Mouse (Mus musculus): Measurements from ENCODE around the gene 6030468B19Rik. TPM values are rescaled to one million over a fixed set of nuclear protein-coding genes. Genes with fewer than 3 reads are reported as not detected.
"Not testable (repeated sequence)": the region's sequence is repeated elsewhere in the genome, so short reads cannot be mapped to it uniquely, and the experiment has no call there.

Gene 6030468B19Rik
- total RNA-seq, 2 experiments from 2014 or later, result not detected

DNA sequence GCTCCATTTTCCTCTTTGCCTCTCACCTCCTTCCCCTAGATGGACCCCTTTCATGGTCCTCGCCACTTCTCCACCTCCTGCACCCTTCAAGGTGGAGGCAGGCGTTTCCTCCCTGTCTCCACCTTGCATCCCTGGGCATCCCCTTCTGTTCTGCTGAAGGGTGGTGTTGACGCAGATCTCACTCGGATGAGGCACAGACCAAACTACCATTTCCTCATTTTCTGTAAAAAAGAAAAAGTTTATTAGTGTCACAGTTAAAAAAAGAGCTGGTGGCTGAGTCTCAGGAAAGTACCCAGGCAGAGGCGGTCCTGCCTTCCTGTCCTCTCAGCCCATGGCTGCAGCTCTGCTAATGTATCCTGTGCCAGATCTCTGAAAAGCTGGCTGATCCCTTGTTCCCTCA, 1.7 kb downstream of the 6030468B19Rik start:
- ATAC-seq (replicated peaks; ENCODE audit: poor library complexity, severe bottlenecking), result peak; percentile 53

- ATAC-seq (replicated peaks; ENCODE audit: poor library complexity, severe bottlenecking), result no peak
Observed at GRCm38 (mm10) chr11:117800038-117800437, 2.6 kb downstream of the 6030468B19Rik start.

DNA sequence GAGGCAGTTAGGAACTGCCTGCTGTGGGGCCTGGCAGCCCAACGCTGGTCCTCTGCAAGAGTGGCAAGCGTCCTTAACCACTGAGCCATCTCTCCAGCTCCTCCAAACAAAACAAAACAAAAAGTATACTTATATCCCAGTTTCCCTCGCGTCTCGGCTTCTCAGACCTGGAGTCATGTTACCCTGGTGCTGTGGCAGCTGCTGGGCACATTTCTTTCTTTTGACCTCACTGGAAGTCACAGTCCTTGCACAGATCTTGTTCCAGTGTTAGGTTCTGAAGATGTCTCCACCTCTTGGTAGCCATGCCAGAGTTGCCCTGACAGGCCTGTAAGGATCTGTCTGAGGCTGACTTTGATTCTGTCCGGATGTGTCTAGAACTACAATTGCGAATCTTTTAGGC, 4.2 kb downstream of the 6030468B19Rik start:
- no peak for ATAC-seq (replicated peaks; ENCODE audit: poor library complexity, severe bottlenecking)

DNA sequence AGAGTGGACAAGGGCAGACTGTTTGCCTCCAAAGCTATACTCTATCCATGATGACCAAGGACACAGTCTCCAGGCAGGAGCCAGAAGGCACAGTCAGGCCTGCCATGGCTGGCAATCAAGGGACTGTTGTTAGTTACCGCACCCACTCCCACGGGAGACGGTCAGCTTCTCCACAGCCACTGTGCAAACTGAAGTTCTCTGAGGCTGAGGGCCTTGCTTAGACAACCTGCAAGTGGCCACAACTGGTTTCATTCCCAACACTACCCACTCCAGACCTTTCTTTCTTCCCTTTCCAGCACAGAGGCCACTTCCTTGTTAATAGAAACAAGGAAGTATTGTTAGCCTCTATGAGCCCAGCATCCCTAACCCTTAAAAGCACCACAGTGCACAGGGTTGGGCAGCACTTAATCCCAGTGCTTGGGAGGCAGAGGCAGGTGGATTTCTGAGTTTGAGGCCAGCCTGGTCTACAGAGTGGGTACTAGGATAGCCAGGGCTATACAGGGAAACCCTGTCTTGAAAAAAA, 5.8 kb downstream of the 6030468B19Rik start:
- peak; percentile 61 for ATAC-seq (replicated peaks; ENCODE audit: poor library complexity, severe bottlenecking)

GRCm38 (mm10) chr11:117806781-117807180, 9.3 kb downstream of the 6030468B19Rik start:
- no peak for ATAC-seq (replicated peaks; ENCODE audit: poor library complexity, severe bottlenecking)

DNA sequence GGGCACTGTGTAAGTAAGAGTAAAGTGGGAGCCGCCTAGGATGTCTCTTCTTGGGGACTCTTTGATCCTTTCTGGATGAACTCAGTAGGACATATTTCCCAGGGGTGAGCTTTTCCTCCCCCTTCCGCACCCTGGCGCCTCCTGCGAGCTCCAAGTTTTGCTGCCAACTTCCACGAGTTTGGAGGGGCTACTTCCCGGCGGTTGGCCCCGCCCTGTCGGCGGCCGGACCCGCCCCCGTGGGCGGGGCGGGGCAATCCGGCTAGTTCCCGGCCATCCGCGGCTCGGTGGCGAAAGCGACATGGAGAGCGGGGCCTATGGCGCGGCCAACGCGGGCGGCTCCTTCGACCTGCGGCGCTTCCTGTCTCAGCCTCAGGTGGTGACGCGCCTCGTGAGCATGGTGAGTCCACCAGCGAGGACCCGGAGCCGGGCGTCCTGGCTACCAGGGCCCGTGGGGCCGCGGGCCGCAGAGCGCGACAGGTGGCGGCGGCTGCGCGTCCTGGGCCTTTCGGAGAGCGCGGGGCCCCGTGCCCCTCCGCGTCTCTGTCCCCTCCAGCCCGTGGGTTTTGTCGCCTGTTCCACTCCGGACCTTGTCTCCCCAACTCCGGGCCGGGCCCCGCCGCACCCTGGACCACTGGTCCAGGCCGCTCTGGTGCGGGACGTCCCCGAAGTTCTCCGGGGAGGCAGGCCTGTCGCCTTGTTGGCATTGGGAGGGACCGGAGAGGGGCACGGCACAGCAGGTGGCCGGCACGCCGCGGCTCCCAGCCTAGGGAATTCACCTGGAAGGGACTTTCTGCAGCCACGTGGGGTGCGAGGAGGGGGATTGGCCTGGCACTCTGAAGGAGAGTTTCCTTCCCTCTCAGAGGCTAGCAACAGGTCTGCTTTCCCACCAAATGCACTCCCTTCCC, 12.2 kb downstream of the 6030468B19Rik start, which contains the start of the genes Gm20708 and Syngr2:
TSS of gene Gm20708 (plus strand) at position 262 of the 905 bp plus-strand sequence.
TSS of gene Syngr2 (plus strand) at position 262 of the 905 bp plus-strand sequence.
- peak; percentile 45 for ATAC-seq (replicated peaks; ENCODE audit: poor library complexity, severe bottlenecking)

DNA sequence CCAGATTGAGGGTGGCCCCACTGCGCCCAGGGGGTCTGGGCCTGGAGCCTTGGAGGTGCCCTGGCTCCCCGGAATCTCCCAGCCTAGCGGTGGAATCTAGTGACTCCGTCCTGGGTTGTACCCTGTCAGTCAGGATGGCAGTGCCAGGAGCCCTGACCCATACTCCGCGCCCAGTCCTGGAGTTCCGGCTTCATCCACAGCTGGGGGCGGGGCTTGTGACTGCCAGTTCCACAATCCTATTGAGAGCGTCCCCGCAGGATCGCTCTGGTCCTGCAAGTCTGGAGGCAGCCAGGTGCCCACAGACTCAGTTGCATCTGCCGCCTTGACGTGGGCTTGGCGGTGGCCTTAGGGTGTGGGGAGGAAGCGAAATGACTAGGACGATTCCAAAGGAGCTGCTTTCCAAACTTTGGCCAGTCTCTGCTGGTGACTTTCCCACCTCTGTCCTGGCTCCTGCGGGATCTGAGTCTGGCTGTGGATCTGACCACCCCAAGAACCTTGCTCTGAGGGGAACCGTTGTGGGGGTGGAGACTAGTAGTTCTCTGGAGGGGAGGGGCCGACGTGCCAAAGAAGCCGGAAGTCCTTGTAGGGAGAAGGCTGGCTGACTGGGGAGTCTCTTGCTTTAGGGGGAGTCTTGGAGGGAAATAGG, 13.1 kb downstream of the 6030468B19Rik start:
- peak; percentile 72 for ATAC-seq (replicated peaks; ENCODE audit: poor library complexity, severe bottlenecking)

- ATAC-seq (replicated peaks; ENCODE audit: poor library complexity, severe bottlenecking), result no peak
Observed at GRCm38 (mm10) chr11:117813867-117814266, 16.4 kb downstream of the 6030468B19Rik start.

GRCm38 (mm10) chr11:117814704-117815366, 17.4 kb downstream of the 6030468B19Rik start:
- ATAC-seq (replicated peaks; ENCODE audit: poor library complexity, severe bottlenecking), result peak; percentile 21; the same call in 1 of the 2 replicates

DNA sequence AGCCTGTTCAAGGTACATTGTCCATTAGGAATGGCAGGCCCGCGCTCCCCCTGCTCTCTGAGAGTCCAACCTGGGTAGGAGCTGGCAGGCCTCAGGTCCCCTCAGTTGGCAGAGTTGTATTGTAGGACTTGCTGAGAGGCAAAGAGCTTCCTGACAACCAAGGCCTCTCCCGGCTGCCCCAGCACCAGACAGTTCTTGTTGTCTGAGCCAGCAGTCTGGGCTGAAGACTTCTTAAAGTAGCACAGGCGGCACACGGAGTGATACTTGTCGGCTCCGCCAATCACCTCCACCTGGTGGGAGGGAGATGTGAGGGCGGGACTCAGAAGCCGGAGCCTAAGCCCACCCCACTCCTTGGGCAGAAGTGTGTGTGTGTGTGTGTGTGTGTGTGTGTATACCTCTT, 18.4 kb downstream of the 6030468B19Rik start:
- not testable (repeated sequence) for ATAC-seq (replicated peaks; ENCODE audit: poor library complexity, severe bottlenecking)

- no peak for ATAC-seq (replicated peaks; ENCODE audit: poor library complexity, severe bottlenecking)
Observed at GRCm38 (mm10) chr11:117816389-117816996, 19.0 kb downstream of the 6030468B19Rik start.

GRCm38 (mm10) chr11:117819095-117819494, 21.6 kb downstream of the 6030468B19Rik start:
- no peak for ATAC-seq (replicated peaks; ENCODE audit: poor library complexity, severe bottlenecking)

GRCm38 (mm10) chr11:117820173-117820572, 22.7 kb downstream of the 6030468B19Rik start:
- no peak for ATAC-seq (replicated peaks; ENCODE audit: poor library complexity, severe bottlenecking)

DNA sequence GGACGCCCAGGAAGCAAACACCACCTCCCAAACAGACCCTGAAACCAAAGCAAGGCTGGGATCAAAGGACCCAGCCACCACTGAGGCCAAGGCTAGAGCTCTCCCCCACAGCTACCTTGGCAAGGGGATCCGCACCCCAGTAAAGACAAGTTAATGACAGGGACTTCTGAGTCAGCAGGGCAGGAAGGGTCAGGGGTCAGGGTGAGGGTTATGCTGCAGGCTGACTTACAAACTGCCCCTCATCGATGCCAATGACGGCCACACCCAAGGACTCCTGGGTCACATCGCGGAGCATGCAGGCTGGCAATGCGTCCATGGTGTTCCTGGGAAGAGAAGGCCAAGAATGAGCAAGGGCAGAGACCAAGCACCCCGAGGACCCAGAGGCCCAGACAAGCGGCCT, 24.4 kb downstream of the 6030468B19Rik start:
- ATAC-seq (replicated peaks; ENCODE audit: poor library complexity, severe bottlenecking), result no peak

- ATAC-seq (replicated peaks; ENCODE audit: poor library complexity, severe bottlenecking), result no peak
Observed at GRCm38 (mm10) chr11:117822728-117823241, 25.3 kb downstream of the 6030468B19Rik start.

- no peak for ATAC-seq (replicated peaks; ENCODE audit: poor library complexity, severe bottlenecking)
Observed at GRCm38 (mm10) chr11:117823411-117823810, 26.0 kb downstream of the 6030468B19Rik start.

DNA sequence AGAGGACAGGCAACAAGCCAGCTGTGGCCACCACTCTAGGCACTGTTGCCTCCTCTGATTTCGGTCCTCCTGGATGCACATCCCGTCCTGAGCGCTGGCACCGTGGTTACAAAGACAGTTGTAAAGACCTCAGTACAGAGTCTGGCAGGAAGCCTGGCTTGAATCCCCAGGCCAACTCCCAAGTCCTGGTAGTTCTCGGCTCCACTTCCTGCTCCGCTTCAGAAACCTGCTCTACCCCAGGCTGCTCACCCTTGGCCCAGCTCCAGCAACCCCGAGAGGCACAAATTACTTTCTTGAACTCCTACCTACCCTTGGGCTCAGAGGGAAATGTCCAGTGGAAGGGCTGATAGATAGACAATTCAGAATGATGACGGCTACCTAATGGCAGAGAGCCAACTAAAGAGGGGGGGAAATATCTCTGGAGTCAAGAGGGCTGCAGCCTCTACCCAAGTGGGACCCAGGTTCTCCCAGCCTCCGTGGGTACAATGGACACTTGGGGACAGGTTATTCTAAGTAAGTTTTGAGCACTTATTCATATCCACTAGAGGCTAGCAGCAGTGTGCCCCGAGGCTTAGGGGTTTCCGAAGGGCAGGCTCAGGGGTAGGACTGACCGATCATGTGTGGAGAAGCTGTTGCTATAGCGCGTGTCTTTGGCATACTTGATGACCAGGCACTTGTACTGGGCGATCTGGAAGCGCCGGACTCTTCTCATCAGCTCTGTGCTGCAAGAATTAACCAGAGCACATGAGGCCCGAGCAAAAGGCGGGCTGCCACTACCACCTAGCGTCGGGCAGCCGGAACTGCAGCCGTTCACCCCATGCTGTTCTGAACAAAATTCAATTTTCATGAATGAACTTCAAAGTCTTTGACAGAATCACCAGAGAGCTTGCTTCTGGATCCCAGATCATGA, 26.9 kb downstream of the 6030468B19Rik start:
- peak; percentile 48 for ATAC-seq (replicated peaks; ENCODE audit: poor library complexity, severe bottlenecking)

DNA sequence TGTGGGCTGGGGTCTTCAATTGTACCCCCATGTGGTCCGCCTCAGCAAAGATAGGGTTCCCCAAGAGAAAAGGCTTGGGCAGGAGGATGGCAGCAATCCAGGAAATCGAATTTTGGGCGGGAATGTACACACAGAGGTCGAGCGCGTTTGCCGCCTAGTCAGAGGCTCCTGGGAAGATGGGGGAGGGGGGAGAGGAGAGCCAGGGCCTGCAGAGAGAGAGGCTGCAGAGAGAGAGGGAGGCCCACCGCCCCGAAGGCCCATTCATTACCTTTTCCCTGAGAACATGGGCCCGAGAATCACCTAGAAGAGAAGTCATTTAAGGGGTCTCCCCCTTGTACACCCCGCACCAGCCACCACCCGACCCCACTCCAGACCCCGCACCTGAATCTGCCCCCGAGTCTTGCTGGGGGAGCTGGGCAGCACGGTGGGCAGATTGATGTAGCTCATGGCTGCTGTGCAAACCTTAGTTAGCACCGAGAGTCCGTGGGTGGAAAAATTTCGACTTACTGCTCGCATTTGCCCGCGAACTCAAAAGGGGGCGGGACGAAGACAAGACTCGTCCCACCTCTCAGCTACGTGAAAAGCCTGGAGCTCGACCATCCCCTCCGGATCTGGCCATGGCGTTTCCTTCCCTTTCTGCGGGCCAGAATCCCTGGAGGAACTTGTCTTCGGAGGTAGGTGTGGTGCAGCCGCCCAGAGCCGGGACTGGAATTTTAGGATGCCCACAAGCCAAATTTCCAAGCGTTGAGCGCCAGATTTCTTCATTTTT, 28.1 kb downstream of the 6030468B19Rik start, which contains the start of the genes Afmid and Tk1:
TSS of gene Afmid (plus strand) at position 592 of the 769 bp plus-strand sequence.
TSS of gene Tk1 (minus strand) at position 760 of the 769 bp plus-strand sequence.
- ATAC-seq (replicated peaks; ENCODE audit: poor library complexity, severe bottlenecking), result peak; percentile 40
